Mouse (Mus musculus) liver, adult 2 months (tissue): ENCODE data around the gene Clptm1.

ENCODE experiments used
- CTCF ChIP-seq: fragments of 200-500 bp; IDR thresholded peaks from 2 replicates; pipeline ENCODE4 v1.5.1; 2011; ENCODE audit warnings: low read depth, low read length, control low read depth
- POLR2A ChIP-seq: fragments of 200-500 bp; IDR thresholded peaks from 2 replicates; pipeline ENCODE4 v1.6.1; 2011; ENCODE audit warnings: low read length, control low read depth; ENCODE audit not compliant: insufficient read depth; ENCODE audit errors: extremely low read depth

GRCm38 (mm10) chr7:19690845-19691244 is 26.0 kb upstream of the Clptm1 start:
- no peak for TF ChIP-seq CTCF
- TF ChIP-seq POLR2A = peak; percentile 28; the same call in 1 of the 2 replicates
